In the genomic region with DNA sequence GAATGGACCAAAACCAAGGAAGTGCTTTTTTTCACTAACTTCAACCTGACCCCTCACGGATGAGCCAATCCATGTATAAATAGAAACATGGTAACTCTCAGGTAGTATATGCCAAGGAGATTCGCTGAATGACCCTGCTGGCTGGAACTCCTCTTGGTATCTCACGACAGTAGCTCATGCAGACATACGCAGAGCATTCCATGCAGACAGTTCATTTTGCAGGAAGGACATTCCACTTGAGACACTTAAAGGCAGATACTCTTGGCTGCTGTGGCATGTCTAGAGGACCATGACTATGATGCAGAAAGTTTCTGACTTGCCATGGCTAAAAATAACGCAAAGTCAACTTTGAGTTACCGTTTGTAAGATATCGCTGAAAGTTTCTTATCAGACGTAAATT, we compare ENCODE assay signal across 16 mouse cellular contexts.
"Had no signal": no experiment of that assay in that cellular context is flagged by ENCODE, and none has a peak within 500 bp of the region (broad histone marks: within the 10 kb centered on the region; RNA-seq: fewer than 3 reads in every experiment).

No protein-coding gene starts in this region.

- H3K27me3 ChIP-seq: lung, embryonic 15.5 days; megakaryocyte, embryonic 14.5 days; midbrain, embryonic 13.5 days; midbrain, embryonic 15.5 days; neural tube, embryonic 12.5 days had no signal

- DNase-seq: lung, adult 2 months; lung, postnatal 14 days; lung, postnatal 36 days; right cerebral cortex, postnatal 14 days; spleen, adult 18-20 months; thymus, adult 2 months; thymus, postnatal 25 days; thymus, postnatal 4 days had no signal

- H3K36me3 ChIP-seq: lung, embryonic 15.5 days; midbrain, embryonic 13.5 days; midbrain, embryonic 15.5 days; neural tube, embryonic 12.5 days had no signal

- H3K9ac ChIP-seq: lung, embryonic 15.5 days; midbrain, embryonic 13.5 days; midbrain, embryonic 15.5 days; neural tube, embryonic 12.5 days had no signal

- ATAC-seq: lung, postnatal 0 days; midbrain, embryonic 13.5 days; midbrain, embryonic 15.5 days had no signal

- H3K27ac ChIP-seq: lung, embryonic 15.5 days; macrophage; midbrain, embryonic 13.5 days; midbrain, embryonic 15.5 days; neural tube, embryonic 12.5 days had no signal

- H3K4me2 ChIP-seq: lung, embryonic 15.5 days; midbrain, embryonic 11.5 days; midbrain, embryonic 13.5 days; midbrain, embryonic 15.5 days; neural tube, embryonic 12.5 days had no signal

- H3K4me3 ChIP-seq: lung, embryonic 15.5 days; megakaryocyte, embryonic 14.5 days; midbrain, embryonic 13.5 days; midbrain, embryonic 15.5 days; neural tube, embryonic 12.5 days had no signal

- H3K9me3 ChIP-seq: lung, embryonic 15.5 days; midbrain, embryonic 13.5 days; midbrain, embryonic 15.5 days; neural tube, embryonic 12.5 days had no signal

- H3K4me1 ChIP-seq: lung, embryonic 15.5 days; megakaryocyte, embryonic 14.5 days; midbrain, embryonic 13.5 days; midbrain, embryonic 15.5 days; neural tube, embryonic 12.5 days had no signal
